Mouse (Mus musculus): ENCODE measurements at regions not wholly inside any gene's neighbourhood (a gene's known extent, or its start where the extent isn't known, plus 50 kb on each side); places are given as distances from the start of the nearest gene placed in this dataset.

DNA sequence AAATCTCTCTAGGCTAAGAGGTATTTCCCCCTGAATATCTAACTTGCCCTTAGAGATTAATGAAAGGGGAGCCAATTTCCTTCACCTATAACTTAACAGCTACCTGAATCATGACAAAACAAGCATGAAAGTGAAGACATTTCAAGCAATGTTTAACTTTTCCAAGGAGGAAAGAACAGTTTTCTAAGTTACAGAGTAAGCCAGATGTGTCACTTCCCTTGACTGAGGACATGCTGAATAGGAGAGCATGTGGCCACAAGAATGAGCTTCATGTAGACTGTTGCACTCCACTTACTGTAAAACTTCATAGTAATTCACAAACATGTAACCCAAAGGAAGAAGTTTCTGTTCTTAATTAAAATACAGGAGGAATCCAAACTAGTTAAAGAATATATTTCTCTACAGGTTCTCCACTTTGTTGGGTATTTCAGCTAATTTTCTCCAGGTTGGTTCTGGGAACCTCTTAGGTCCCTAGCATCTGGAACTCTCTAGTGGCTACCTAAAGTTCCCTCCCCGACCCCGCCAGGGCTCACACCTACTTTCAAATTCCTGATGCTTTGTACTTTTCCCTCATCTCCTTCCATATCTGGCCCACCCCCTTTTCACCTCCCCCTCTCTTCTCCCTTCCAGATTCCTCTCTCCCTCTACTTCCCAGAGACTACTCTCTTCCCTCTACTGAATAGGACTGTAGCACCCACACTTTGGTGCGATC, 142.0 kb upstream of the Tyrp1 start:
- no peak for DNase-seq

DNA sequence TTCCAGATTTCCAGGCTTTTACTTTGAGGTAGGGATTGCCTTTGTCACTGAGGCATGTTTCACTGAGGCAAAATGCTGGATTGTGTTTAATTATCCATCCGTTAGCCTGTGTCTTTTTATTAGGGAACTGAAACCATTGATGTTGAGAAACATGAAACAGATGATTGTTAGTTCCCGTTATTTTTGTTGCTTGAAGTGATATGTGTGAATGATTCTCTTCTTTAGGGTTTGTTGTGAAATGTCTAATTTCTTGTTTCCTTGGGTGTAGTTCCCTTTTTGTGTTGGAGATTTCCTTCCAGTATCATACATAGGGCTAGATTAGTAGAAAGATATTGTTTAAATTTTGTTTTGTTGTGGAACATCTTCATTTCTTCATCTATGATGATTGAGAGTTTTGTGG, 121.2 kb upstream of the Tyrp1 start:
- DNase-seq = no peak

DNA sequence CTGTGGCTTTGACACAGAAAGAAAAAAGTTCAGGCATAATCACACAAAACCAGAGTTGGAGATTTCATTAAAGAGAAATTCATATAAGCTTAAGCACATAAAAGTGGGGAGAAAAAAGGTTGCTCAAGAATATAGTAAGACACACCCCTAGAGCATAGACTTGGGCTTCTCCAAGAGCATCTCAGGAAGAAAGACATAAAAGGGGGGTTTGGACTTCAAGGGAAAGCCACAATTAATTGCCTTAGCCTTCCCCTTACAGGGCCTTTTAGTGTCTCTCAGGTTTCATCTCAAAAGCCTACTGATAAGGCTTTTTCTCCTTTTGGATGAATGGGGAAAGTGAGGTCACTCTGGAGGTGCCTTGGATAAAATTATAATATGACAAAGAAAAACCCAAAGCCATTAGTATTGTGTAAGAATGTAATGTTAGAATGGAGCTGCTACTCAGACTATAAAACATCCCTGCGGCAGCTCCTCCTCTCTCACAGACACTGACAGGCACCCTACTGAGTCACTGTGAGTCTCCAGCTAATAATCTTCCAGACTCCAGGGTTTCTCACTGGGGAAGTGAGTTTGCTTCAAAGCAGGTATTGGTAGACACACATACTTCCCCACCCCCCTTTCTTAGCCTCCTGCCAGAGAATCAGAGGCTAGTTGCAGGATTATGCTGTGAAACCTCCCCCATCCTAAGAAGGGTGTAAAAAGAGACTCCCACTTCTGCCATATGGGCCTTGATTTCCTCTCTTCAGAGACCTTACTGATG, 88.8 kb upstream of the Tyrp1 start:
- no peak for DNase-seq

- no peak for DNase-seq
Measured at GRCm38 (mm10) chr4:80752259-80752658, 81.7 kb upstream of the Tyrp1 start.

DNA sequence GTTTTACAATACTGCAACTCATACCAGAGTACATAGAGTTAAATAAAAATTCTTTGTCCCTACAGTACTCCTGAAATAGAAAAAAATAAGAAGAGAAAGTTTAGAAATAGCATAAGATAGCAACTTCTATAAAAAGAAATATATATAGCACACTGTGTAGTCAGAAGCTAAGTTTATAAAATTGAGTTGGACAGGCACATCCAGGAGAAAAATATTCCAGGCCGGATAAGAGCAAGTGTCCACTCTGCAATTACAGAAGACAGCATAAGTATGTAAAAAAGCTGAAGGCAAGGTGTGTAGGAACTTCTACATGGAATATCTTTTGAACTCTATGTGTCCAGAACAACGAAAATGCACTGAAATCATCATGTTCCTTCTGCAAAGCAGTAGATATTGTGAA, 77.8 kb upstream of the Tyrp1 start:
- no peak for DNase-seq

GRCm38 (mm10) chr4:80764024-80764423, 69.9 kb upstream of the Tyrp1 start:
- DNase-seq = no peak

- DNase-seq = peak; percentile 44 to 68
Measured at GRCm38 (mm10) chr4:80765781-80766180, 68.1 kb upstream of the Tyrp1 start.

GRCm38 (mm10) chr4:80767447-80767846, 66.5 kb upstream of the Tyrp1 start:
- no peak for DNase-seq
